Mouse (Mus musculus): ENCODE results near the gene Lonrf2. TPM values are rescaled to one million over a fixed set of nuclear protein-coding genes. Genes with fewer than 3 reads are reported as not detected.
A peak's percentile ranks its signal among the peaks of the same experiment; 100 is the strongest.

Gene Lonrf2
- total and polyA plus RNA-seq, 3 experiments: 2.9 to 48.5 (median 42.0) TPM

- H3K4me3 ChIP-seq (ENCODE audit: low read depth, low read length): no peak overlapping the region
- DNase-seq (ENCODE audit: low spot score): no peak
- ATAC-seq (ENCODE audit: extremely low read depth, insufficient number of reproducible peaks, low FRiP score, poor library complexity, severe bottlenecking): no peak
- peaks cover 28% of the 10 kb centered on the region for H3K36me3 ChIP-seq (replicated peaks)
- H3K27me3 ChIP-seq (ENCODE audit: insufficient read depth, low read length): no peaks in the 10 kb centered on the region
- no peaks in the 10 kb centered on the region for H3K9me3 ChIP-seq (replicated peaks)
- TF ChIP-seq GATA1 (IDR thresholded peaks at IDR 0.05; ENCODE audit: borderline replicate concordance, low read length) (no peak), POLR2AphosphoS5 (IDR thresholded peaks at IDR 0.05; ENCODE audit: insufficient replicate concordance, low read depth, low read length) (no peak; the same call in 1 of the 2 replicates), TAL1 (conservative IDR thresholded peaks at IDR 0.05; ENCODE audit: low read depth, low read length) (no peak), CTCF (IDR thresholded peaks at IDR 0.05; ENCODE audit: low read depth, low read length) (no peak), GATA2 (IDR thresholded peaks at IDR 0.05; ENCODE audit: borderline replicate concordance, low read depth, low read length) (no peak)
- H3K4me1 ChIP-seq (ENCODE audit: insufficient read depth, low read depth, low read length): peaks cover 50% of the 10 kb centered on the region
Observed at GRCm38 (mm10) chr1:38860867-38861524, 24.5 kb upstream of the Lonrf2 start.

- Histone ChIP-seq H3K27me3 (ENCODE audit: insufficient read depth, low read length) (no peaks in the 10 kb centered on the region), H3K4me3 (ENCODE audit: low read depth, low read length) (no peak overlapping the region), H3K4me1 (ENCODE audit: insufficient read depth, low read depth, low read length) (peaks cover 56% of the 10 kb centered on the region), H3K9me3 (replicated peaks) (no peaks in the 10 kb centered on the region), H3K36me3 (replicated peaks) (peaks cover 21% of the 10 kb centered on the region)
- ATAC-seq (ENCODE audit: extremely low read depth, insufficient number of reproducible peaks, low FRiP score, poor library complexity, severe bottlenecking): 0 out of 2 replicates have a peak, but pooled peaks have one; percentile 47
- TF ChIP-seq POLR2AphosphoS5 (IDR thresholded peaks at IDR 0.05; ENCODE audit: insufficient replicate concordance, low read depth, low read length) (no peak), CTCF (IDR thresholded peaks at IDR 0.05; ENCODE audit: low read depth, low read length) (no peak), TAL1 (conservative IDR thresholded peaks at IDR 0.05; ENCODE audit: low read depth, low read length) (no peak), GATA1 (IDR thresholded peaks at IDR 0.05; ENCODE audit: borderline replicate concordance, low read length) (no peak), GATA2 (IDR thresholded peaks at IDR 0.05; ENCODE audit: borderline replicate concordance, low read depth, low read length) (no peak)
- DNase-seq (ENCODE audit: low spot score): no peak
Observed at GRCm38 (mm10) chr1:38860207-38860606, 23.7 kb upstream of the Lonrf2 start.

- TF ChIP-seq CTCF (IDR thresholded peaks at IDR 0.05; ENCODE audit: low read depth, low read length): peak; percentile 91
- no peak for TF ChIP-seq GATA1 (IDR thresholded peaks at IDR 0.05; ENCODE audit: borderline replicate concordance, low read length)
- DNase-seq (ENCODE audit: low spot score) (peak; percentile 45), ATAC-seq (ENCODE audit: extremely low read depth, insufficient number of reproducible peaks, low FRiP score, poor library complexity, severe bottlenecking) (no peak)
- no peaks in the 10 kb centered on the region for H3K27me3 ChIP-seq (ENCODE audit: insufficient read depth, low read length)
- no peaks in the 10 kb centered on the region for H3K36me3 ChIP-seq (replicated peaks)
- peaks cover 78% of the 10 kb centered on the region for H3K4me1 ChIP-seq (ENCODE audit: insufficient read depth, low read depth, low read length)
- H3K9me3 ChIP-seq (replicated peaks): no peaks in the 10 kb centered on the region
- H3K4me3 ChIP-seq (ENCODE audit: low read depth, low read length): no peak overlapping the region
Observed at GRCm38 (mm10) chr1:38856196-38856595, 19.7 kb upstream of the Lonrf2 start.

- Histone ChIP-seq H3K36me3 (replicated peaks) (no peaks in the 10 kb centered on the region), H3K27me3 (ENCODE audit: insufficient read depth, low read length) (no peaks in the 10 kb centered on the region), H3K4me1 (ENCODE audit: insufficient read depth, low read depth, low read length) (peaks cover 88% of the 10 kb centered on the region), H3K4me3 (ENCODE audit: low read depth, low read length) (peak overlapping the region; percentile 1; the same call in 1 of the 2 replicates), H3K9me3 (replicated peaks) (no peaks in the 10 kb centered on the region)
- no peak for TF ChIP-seq POLR2AphosphoS5 (IDR thresholded peaks at IDR 0.05; ENCODE audit: insufficient replicate concordance, low read depth, low read length)
- TF ChIP-seq TAL1 (conservative IDR thresholded peaks at IDR 0.05; ENCODE audit: low read depth, low read length): peak; percentile 89
- DNase-seq (ENCODE audit: low spot score) (peak; percentile 25), ATAC-seq (ENCODE audit: extremely low read depth, insufficient number of reproducible peaks, low FRiP score, poor library complexity, severe bottlenecking) (peak; percentile 62)
Observed at GRCm38 (mm10) chr1:38852250-38852649, 15.7 kb upstream of the Lonrf2 start.

- ATAC-seq (ENCODE audit: extremely low read depth, insufficient number of reproducible peaks, low FRiP score, poor library complexity, severe bottlenecking): no peak
Observed at GRCm38 (mm10) chr1:38850650-38851049, 14.1 kb upstream of the Lonrf2 start.

GRCm38 (mm10) chr1:38848451-38849289 lies 12.2 kb upstream of the Lonrf2 start:
- Histone ChIP-seq H3K36me3 (replicated peaks) (no peaks in the 10 kb centered on the region), H3K9me3 (replicated peaks) (no peaks in the 10 kb centered on the region)

More at GRCm38 (mm10) chr1:38850650-38851049, 14.1 kb upstream of the Lonrf2 start:
- TF ChIP-seq TAL1 (conservative IDR thresholded peaks at IDR 0.05; ENCODE audit: low read depth, low read length) (peak; percentile 43), CTCF (IDR thresholded peaks at IDR 0.05; ENCODE audit: low read depth, low read length) (no peak)
- no peaks in the 10 kb centered on the region for H3K36me3 ChIP-seq (replicated peaks)
- H3K9me3 ChIP-seq (replicated peaks): no peaks in the 10 kb centered on the region
- no peak for DNase-seq (ENCODE audit: low spot score)
- peaks cover 95% of the 10 kb centered on the region for H3K4me1 ChIP-seq (ENCODE audit: insufficient read depth, low read depth, low read length)
- H3K27me3 ChIP-seq (ENCODE audit: insufficient read depth, low read length): no peaks in the 10 kb centered on the region
- H3K4me3 ChIP-seq (ENCODE audit: low read depth, low read length): no peak overlapping the region

More at GRCm38 (mm10) chr1:38848451-38849289, 12.2 kb upstream of the Lonrf2 start:
- ATAC-seq (ENCODE audit: extremely low read depth, insufficient number of reproducible peaks, low FRiP score, poor library complexity, severe bottlenecking) (no peak), DNase-seq (ENCODE audit: low spot score) (no peak)
- no peak overlapping the region for H3K4me3 ChIP-seq (ENCODE audit: low read depth, low read length)
- TF ChIP-seq GATA1 (IDR thresholded peaks at IDR 0.05; ENCODE audit: borderline replicate concordance, low read length): no peak
- no peak for TF ChIP-seq GATA2 (IDR thresholded peaks at IDR 0.05; ENCODE audit: borderline replicate concordance, low read depth, low read length)
- TF ChIP-seq POLR2AphosphoS5 (IDR thresholded peaks at IDR 0.05; ENCODE audit: insufficient replicate concordance, low read depth, low read length): no peak
- no peak for TF ChIP-seq CTCF (IDR thresholded peaks at IDR 0.05; ENCODE audit: low read depth, low read length)
- no peak for TF ChIP-seq TAL1 (conservative IDR thresholded peaks at IDR 0.05; ENCODE audit: low read depth, low read length)
- H3K27me3 ChIP-seq (ENCODE audit: insufficient read depth, low read length): no peaks in the 10 kb centered on the region
- peaks cover 87% of the 10 kb centered on the region for H3K4me1 ChIP-seq (ENCODE audit: insufficient read depth, low read depth, low read length)

Data from G1E (cell line).